In the genomic region with DNA sequence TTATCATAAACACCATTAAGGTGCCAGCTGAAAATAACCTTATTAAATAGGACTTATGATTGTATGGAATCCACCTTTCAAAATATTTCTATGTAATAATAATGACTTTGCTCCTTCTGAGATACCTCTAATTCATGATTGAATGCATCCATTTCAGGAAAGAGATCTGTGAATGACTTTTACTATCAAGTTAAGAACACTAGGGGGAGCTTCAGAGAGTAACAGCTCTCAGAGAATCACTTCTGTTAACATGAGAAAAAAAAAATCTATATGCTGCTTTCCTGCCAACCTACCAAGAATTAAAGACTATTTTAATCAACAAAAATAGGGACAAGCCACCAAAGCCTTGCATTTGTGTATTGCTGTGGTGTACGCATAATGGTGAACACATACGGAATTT, we compare ENCODE assay signal across 16 mouse cellular contexts.
DNase-seq lines count a peak whose midpoint lies in the region; ATAC-seq and TF ChIP-seq lines count a peak whose summit lies in the region.
"Had no signal": no experiment of that assay in that cellular context is flagged by ENCODE, and none has a peak within 500 bp of the region (broad histone marks: within the 10 kb centered on the region; RNA-seq: fewer than 3 reads in every experiment).

No protein-coding gene starts in this region.

- WGBS in hindbrain, postnatal 0 days, result 94% methylated on average over 2 of the region's 2 CpGs
- 93% methylated on average over 2 of the region's 2 CpGs for WGBS in hindbrain, embryonic 10.5 days
- WGBS in midbrain, embryonic 14.5 days, result 98% methylated on average over 2 of the region's 2 CpGs
- 95% methylated on average over 2 of the region's 2 CpGs for WGBS in midbrain, embryonic 13.5 days
- 100% methylated on average over 2 of the region's 2 CpGs for WGBS in thymus, adult 2 months

- H3K36me3 ChIP-seq in hindbrain, postnatal 0 days (ENCODE audit: insufficient read depth, low read length), result no peaks in the 10 kb centered on the region
- no peaks in the 10 kb centered on the region for H3K36me3 ChIP-seq in hindbrain, embryonic 10.5 days
- H3K36me3 ChIP-seq in midbrain, embryonic 14.5 days (ENCODE audit: control insufficient read depth, insufficient read depth, low read length), result no peaks in the 10 kb centered on the region
- H3K36me3 ChIP-seq in midbrain, embryonic 13.5 days, result no peaks in the 10 kb centered on the region
- H3K36me3 ChIP-seq in thymus, adult 2 months (ENCODE audit: control insufficient read depth, insufficient read depth, low read length), result no peaks in the 10 kb centered on the region
- H3K36me3 ChIP-seq: limb, embryonic 13.5 days; lung, embryonic 15.5 days; midbrain, embryonic 12.5 days had no signal

- H3K4me2 ChIP-seq in hindbrain, postnatal 0 days (ENCODE audit: low read depth, low read length), result no peak overlapping the region
- no peak overlapping the region for H3K4me2 ChIP-seq in midbrain, embryonic 14.5 days (ENCODE audit: low read length)
- no peak overlapping the region for H3K4me2 ChIP-seq in midbrain, embryonic 13.5 days (replicated peaks)
- H3K4me2 ChIP-seq: limb, embryonic 13.5 days; lung, embryonic 15.5 days; midbrain, embryonic 12.5 days had no signal

- H3K27me3 ChIP-seq in hindbrain, postnatal 0 days (ENCODE audit: insufficient read depth, low read length), result no peaks in the 10 kb centered on the region
- no peaks in the 10 kb centered on the region for H3K27me3 ChIP-seq in hindbrain, embryonic 10.5 days (ENCODE audit: insufficient read depth, poor library complexity, severe bottlenecking)
- H3K27me3 ChIP-seq in midbrain, embryonic 14.5 days (ENCODE audit: control insufficient read depth, insufficient read depth, low read length), result no peaks in the 10 kb centered on the region
- H3K27me3 ChIP-seq in midbrain, embryonic 13.5 days, result no peaks in the 10 kb centered on the region
- H3K27me3 ChIP-seq in thymus, adult 2 months (ENCODE audit: control insufficient read depth, insufficient read depth, low read length), result no peaks in the 10 kb centered on the region
- H3K27me3 ChIP-seq: CH12.LX; limb, embryonic 13.5 days; lung, embryonic 15.5 days; midbrain, embryonic 12.5 days had no signal

- no peaks in the 10 kb centered on the region for H3K9me3 ChIP-seq in hindbrain, postnatal 0 days (ENCODE audit: low read length)
- H3K9me3 ChIP-seq in hindbrain, embryonic 10.5 days, result no peaks in the 10 kb centered on the region
- no peaks in the 10 kb centered on the region for H3K9me3 ChIP-seq in midbrain, embryonic 14.5 days (ENCODE audit: control insufficient read depth, low read length)
- no peaks in the 10 kb centered on the region for H3K9me3 ChIP-seq in midbrain, embryonic 13.5 days
- H3K9me3 ChIP-seq: limb, embryonic 13.5 days; lung, embryonic 15.5 days; midbrain, embryonic 12.5 days had no signal

- no peak for ATAC-seq in hindbrain, postnatal 0 days
- ATAC-seq in midbrain, embryonic 14.5 days (ENCODE audit: low FRiP score, low TSS enrichment), result no peak
- ATAC-seq in midbrain, embryonic 13.5 days, result no peak
- peak; percentile 55; the same call in 1 of the 2 replicates for ATAC-seq in megakaryocyte progenitor cell, adult 5-6 weeks (replicated peaks; ENCODE audit: poor library complexity)

- no peak overlapping the region for H3K27ac ChIP-seq in hindbrain, postnatal 0 days
- H3K27ac ChIP-seq in hindbrain, embryonic 10.5 days, result no peak overlapping the region
- no peak overlapping the region for H3K27ac ChIP-seq in midbrain, embryonic 14.5 days (replicated peaks; ENCODE audit: low read depth, low read length)
- H3K27ac ChIP-seq in midbrain, embryonic 13.5 days, result no peak overlapping the region
- H3K27ac ChIP-seq in thymus, adult 2 months (ENCODE audit: control insufficient read depth, insufficient read depth, low read length), result no peak overlapping the region
- H3K27ac ChIP-seq: limb, embryonic 13.5 days; lung, embryonic 15.5 days; midbrain, embryonic 12.5 days had no signal

- TF ChIP-seq CTCF in hindbrain, postnatal 0 days (IDR thresholded peaks at IDR 0.05; ENCODE audit: low read depth), result peak; percentile 49
- no peak for TF ChIP-seq CTCF in thymus, adult 2 months (IDR thresholded peaks at IDR 0.05; ENCODE audit: borderline replicate concordance, control insufficient read depth, extremely low read depth, insufficient read depth, low read length, poor library complexity)

- no peak overlapping the region for H3K4me3 ChIP-seq in hindbrain, postnatal 0 days (ENCODE audit: low read length)
- H3K4me3 ChIP-seq in hindbrain, embryonic 10.5 days, result no peak overlapping the region
- no peak overlapping the region for H3K4me3 ChIP-seq in midbrain, embryonic 14.5 days (replicated peaks; ENCODE audit: low read depth, low read length)
- no peak overlapping the region for H3K4me3 ChIP-seq in midbrain, embryonic 13.5 days (replicated peaks)
- no peak overlapping the region for H3K4me3 ChIP-seq in thymus, adult 2 months (ENCODE audit: control insufficient read depth, insufficient read depth, low read length)
- H3K4me3 ChIP-seq: limb, embryonic 13.5 days; lung, embryonic 15.5 days; midbrain, embryonic 12.5 days had no signal

- peak; percentile 41 for DNase-seq in hindbrain, postnatal 0 days (ENCODE audit: low spot score)
- DNase-seq in hindbrain, embryonic 10.5 days (ENCODE audit: low spot score), result no peak
- DNase-seq in midbrain, embryonic 14.5 days, result peak; percentile 54
- DNase-seq in R1 (ENCODE audit: low read depth, low spot score), result peak; percentile 10
- no peak for DNase-seq in layer of hippocampus, adult 18-20 months (ENCODE audit: low spot score in 2 of 2)
- no peak for DNase-seq in thymus, adult 2 months
- DNase-seq: adrenal gland, postnatal 14 days; heart, postnatal 36 days; kidney, postnatal 14 days; layer of hippocampus, postnatal 36 days had no signal

- H3K9ac ChIP-seq in hindbrain, postnatal 0 days (replicated peaks; ENCODE audit: low read length), result no peak overlapping the region
- no peak overlapping the region for H3K9ac ChIP-seq in midbrain, embryonic 14.5 days (replicated peaks; ENCODE audit: low read length)
- no peak overlapping the region for H3K9ac ChIP-seq in midbrain, embryonic 13.5 days (replicated peaks)
- H3K9ac ChIP-seq: limb, embryonic 13.5 days; lung, embryonic 15.5 days; midbrain, embryonic 12.5 days had no signal

- H3K4me1 ChIP-seq in hindbrain, postnatal 0 days (ENCODE audit: insufficient read depth, low read length), result no peaks in the 10 kb centered on the region
- H3K4me1 ChIP-seq in hindbrain, embryonic 10.5 days (replicated peaks), result no peaks in the 10 kb centered on the region
- H3K4me1 ChIP-seq in midbrain, embryonic 14.5 days (ENCODE audit: control insufficient read depth, insufficient read depth, low read length), result no peaks in the 10 kb centered on the region
- H3K4me1 ChIP-seq in midbrain, embryonic 13.5 days (replicated peaks), result no peaks in the 10 kb centered on the region
- H3K4me1 ChIP-seq in thymus, adult 2 months (replicated peaks; ENCODE audit: control insufficient read depth, insufficient read depth, low read length), result no peaks in the 10 kb centered on the region
- H3K4me1 ChIP-seq: limb, embryonic 13.5 days; lung, embryonic 15.5 days; midbrain, embryonic 12.5 days had no signal

- TF ChIP-seq POLR2A in thymus, adult 2 months (IDR thresholded peaks at IDR 0.05; ENCODE audit: control insufficient read depth, extremely low read depth, insufficient read depth, low read length, poor library complexity), result no peak

Comparison
In these comparisons a context has a peak if more than half of its experiments do, and no peak if none do; other contexts are left out.
1. DNase-seq: peak in hindbrain, postnatal 0 days (single experiment), midbrain, embryonic 14.5 days (single experiment) and R1 (single experiment); none in hindbrain, embryonic 10.5 days (single experiment), layer of hippocampus, adult 18-20 months (0 of 2) and thymus, adult 2 months (single experiment).